Mouse (Mus musculus) myocyte (in vitro differentiated cells): ENCODE results near the gene Ppil2. TPM values are rescaled to one million over a fixed set of nuclear protein-coding genes. Genes with fewer than 3 reads are reported as not detected.
A peak's percentile ranks its signal among the peaks of the same experiment; 100 is the strongest.

ENCODE experiments used
- H3K27me3 ChIP-seq: one replicate; pipeline ENCODE4 v1.6.1; 2011; ENCODE audit not compliant: control insufficient read depth, insufficient read depth, insufficient read length
- H3K36me3 ChIP-seq: one replicate; pipeline ENCODE4 v1.6.1; 2011; ENCODE audit not compliant: control insufficient read depth, insufficient read depth
- H3K4me2 ChIP-seq: one replicate; pipeline ENCODE4 v1.6.1; 2011; ENCODE audit warnings: low read depth, control low read depth
- H3K4me3 ChIP-seq: one replicate; pipeline ENCODE4 v1.5.1; 2011; ENCODE audit warnings: mild to moderate bottlenecking, control low read depth, moderate library complexity
- H3K79me2 ChIP-seq: one replicate; pipeline ENCODE4 v1.6.1; 2011; ENCODE audit not compliant: control insufficient read depth, insufficient read depth
- H3ac ChIP-seq: one replicate; pipeline ENCODE4 v1.6.1; 2011; ENCODE audit not compliant: control insufficient read depth, insufficient read length
- CEBPB ChIP-seq: IDR thresholded peaks from 2 replicates; pipeline ENCODE4 v1.6.1; 2011; ENCODE audit warnings: mild to moderate bottlenecking, moderate library complexity; ENCODE audit not compliant: poor library complexity, insufficient read depth, severe bottlenecking
- E2F4 ChIP-seq: IDR thresholded peaks from one replicate; pipeline ENCODE4 v1.6.1; 2011; ENCODE audit warnings: mild to moderate bottlenecking, control low read depth, moderate library complexity; ENCODE audit not compliant: insufficient read depth
- MAX ChIP-seq: IDR thresholded peaks from one replicate; pipeline ENCODE4 v1.6.1; 2011; ENCODE audit warnings: low read depth, mild to moderate bottlenecking, control low read depth
- MYOD1 ChIP-seq, 3 experiments: IDR thresholded peaks; one replicate each; pipeline ENCODE4 v1.6.1; 2011; ENCODE audit warnings: control low read depth in 2 of 3, low read depth in 2 of 3, mild to moderate bottlenecking in 2 of 3, moderate library complexity in 1 of 3; ENCODE audit not compliant: insufficient read length in 2 of 3, control insufficient read depth in 1 of 3
- MYOG ChIP-seq, 3 experiments: IDR thresholded peaks; one replicate each; pipeline ENCODE4 v1.6.1; 2011; ENCODE audit warnings: control low read depth in 2 of 3, low read depth in 2 of 3, mild to moderate bottlenecking in 2 of 3; ENCODE audit not compliant: insufficient read length in 2 of 3, control insufficient read depth in 1 of 3, insufficient read depth in 1 of 3
- POLR2A ChIP-seq: IDR thresholded peaks from one replicate; pipeline ENCODE4 v1.6.1; 2011; ENCODE audit warnings: low read depth, mild to moderate bottlenecking, control low read depth, moderate library complexity; ENCODE audit not compliant: insufficient read length
- POLR2AphosphoS2 ChIP-seq: IDR thresholded peaks from one replicate; pipeline ENCODE4 v1.6.1; 2011; ENCODE audit warnings: low read depth, control low read depth; ENCODE audit not compliant: insufficient read length
- REST ChIP-seq: IDR thresholded peaks from one replicate; pipeline ENCODE4 v1.6.1; 2011; ENCODE audit warnings: mild to moderate bottlenecking, control low read depth, moderate library complexity; ENCODE audit not compliant: insufficient read depth, insufficient read length
- SRF ChIP-seq: IDR thresholded peaks from one replicate; pipeline ENCODE4 v1.6.1; 2011; ENCODE audit warnings: low read depth; ENCODE audit not compliant: control insufficient read depth, insufficient read length
- TCF12 ChIP-seq: IDR thresholded peaks from one replicate; pipeline ENCODE4 v1.6.1; 2011; ENCODE audit warnings: mild to moderate bottlenecking, control low read depth; ENCODE audit not compliant: poor library complexity, insufficient read depth, severe bottlenecking
- TCF3 ChIP-seq: IDR thresholded peaks from one replicate; pipeline ENCODE4 v1.6.1; 2011; ENCODE audit warnings: low read depth, control low read depth; ENCODE audit not compliant: insufficient read length
- USF1 ChIP-seq: IDR thresholded peaks from one replicate; pipeline ENCODE4 v1.6.1; 2011; ENCODE audit warnings: low read depth, mild to moderate bottlenecking, control low read depth, moderate library complexity
- polyA plus RNA-seq: library from polyadenylated mRNA; unstranded; fragments of >200 nt; fragmentation: generic; extraction: Trizol; gene quantifications from one replicate; pipeline ENCODE4 v1.2.1, GENCODE M21; 2012; ENCODE audit warnings: missing spikeins

Gene Ppil2
- polyA plus RNA-seq, 1 experiment = 48.5 TPM

GRCm38 (mm10) chr16:17124119-17124870 is 13.2 kb upstream of the Ppil2 start:
- peak overlapping the region; percentile 56 for H3K4me3 ChIP-seq
- H3K4me2 ChIP-seq = peak overlapping the region; percentile 83
- no peaks in the 10 kb centered on the region for H3K79me2 ChIP-seq

GRCm38 (mm10) chr16:17121569-17121968 is 10.5 kb upstream of the Ppil2 start:
- Histone ChIP-seq H3K36me3 (no peaks in the 10 kb centered on the region), H3K4me3 (no peak overlapping the region), H3ac (no peak overlapping the region), H3K4me2 (no peak overlapping the region), H3K79me2 (no peaks in the 10 kb centered on the region), H3K27me3 (no peaks in the 10 kb centered on the region)
- no peak for TF ChIP-seq E2F4
- TF ChIP-seq TCF12 = no peak
- no peak for TF ChIP-seq MYOD1 (IDR thresholded peaks at IDR 0.05; ENCODE audit: control insufficient read depth in 1 of 3, insufficient read length in 2 of 3, low read depth in 2 of 3)
- TF ChIP-seq MAX = no peak
- TF ChIP-seq TCF3 = no peak
- TF ChIP-seq REST = no peak
- no peak for TF ChIP-seq CEBPB

More at GRCm38 (mm10) chr16:17124119-17124870, 13.2 kb upstream of the Ppil2 start:
- H3ac ChIP-seq = no peak overlapping the region
- TF ChIP-seq POLR2A = no peak
- no peak for TF ChIP-seq SRF
- no peak for TF ChIP-seq CEBPB
- no peak for TF ChIP-seq MYOG (IDR thresholded peaks at IDR 0.05; ENCODE audit: control insufficient read depth in 1 of 3, insufficient read depth in 1 of 3, insufficient read length in 2 of 3, low read depth in 2 of 3)
- no peak for TF ChIP-seq E2F4
- TF ChIP-seq POLR2AphosphoS2 = no peak
- TF ChIP-seq MAX = no peak
- no peak for TF ChIP-seq TCF12
- no peak for TF ChIP-seq MYOD1 (IDR thresholded peaks at IDR 0.05; ENCODE audit: control insufficient read depth in 1 of 3, insufficient read length in 2 of 3, low read depth in 2 of 3)
- TF ChIP-seq TCF3 = no peak
- TF ChIP-seq REST = no peak
- TF ChIP-seq USF1 = no peak
- no peaks in the 10 kb centered on the region for H3K36me3 ChIP-seq
- H3K27me3 ChIP-seq = no peaks in the 10 kb centered on the region

DNA sequence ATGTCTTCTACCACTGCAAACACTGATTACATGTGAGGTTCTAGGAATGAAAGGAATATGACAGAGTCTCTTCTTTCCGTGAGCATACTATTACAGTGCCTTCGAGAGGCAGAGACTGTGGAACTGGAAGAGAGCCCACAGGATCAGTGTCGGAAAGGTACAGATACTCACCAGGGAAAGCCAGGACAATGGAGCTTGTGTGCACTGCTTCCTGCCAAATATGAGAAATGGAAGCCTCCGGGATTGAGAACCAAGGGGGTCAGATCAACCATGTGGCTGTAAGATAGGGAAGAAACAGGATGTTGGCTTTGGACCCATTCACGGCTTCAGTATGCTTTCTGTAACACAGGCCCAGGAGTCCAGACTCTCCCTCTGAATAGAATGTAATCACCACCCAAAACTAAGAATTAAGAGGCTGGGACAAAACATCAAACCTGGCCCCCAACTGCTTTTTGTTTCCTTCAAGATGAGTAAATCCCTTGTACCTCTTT is 6.3 kb upstream of the Ppil2 start:
- Histone ChIP-seq H3K4me2 (no peak overlapping the region), H3ac (no peak overlapping the region), H3K79me2 (no peaks in the 10 kb centered on the region), H3K4me3 (no peak overlapping the region), H3K36me3 (no peaks in the 10 kb centered on the region), H3K27me3 (no peaks in the 10 kb centered on the region)
- TF ChIP-seq E2F4 (no peak), MAX (no peak), USF1 (no peak), TCF12 (no peak), MYOD1 (IDR thresholded peaks at IDR 0.05; ENCODE audit: control insufficient read depth in 1 of 3, insufficient read length in 2 of 3, low read depth in 2 of 3) (no peak), REST (no peak)

DNA sequence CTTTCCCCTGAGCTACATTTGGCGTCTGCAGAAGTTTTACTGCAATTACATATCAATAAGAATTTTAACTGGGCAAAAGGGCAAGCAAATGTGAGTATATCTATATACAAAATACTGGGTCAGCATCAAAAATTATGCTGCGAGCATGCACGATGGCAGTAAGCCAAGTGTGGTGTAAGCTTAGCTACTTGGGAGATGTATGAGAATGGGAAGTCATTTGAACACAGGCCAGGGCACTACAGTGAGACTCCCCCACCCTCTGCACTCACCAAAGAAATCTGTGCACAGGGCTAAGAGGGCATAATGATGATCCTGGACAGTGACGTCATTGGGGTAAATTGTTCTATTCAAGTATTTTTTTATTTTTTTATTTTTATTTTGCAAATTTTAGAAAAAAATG is 6.5 kb downstream of the Ppil2 start:
- no peak for TF ChIP-seq POLR2AphosphoS2
- no peak for TF ChIP-seq POLR2A
- TF ChIP-seq MYOD1 (IDR thresholded peaks at IDR 0.05; ENCODE audit: control insufficient read depth in 1 of 3, insufficient read length in 2 of 3, low read depth in 2 of 3) = no peak
- no peak for TF ChIP-seq TCF3
- no peak for TF ChIP-seq TCF12
- no peak for TF ChIP-seq MYOG (IDR thresholded peaks at IDR 0.05; ENCODE audit: control insufficient read depth in 1 of 3, insufficient read depth in 1 of 3, insufficient read length in 2 of 3, low read depth in 2 of 3)
- no peak for TF ChIP-seq MAX
- no peak for TF ChIP-seq CEBPB
- no peak for TF ChIP-seq E2F4
- TF ChIP-seq SRF = no peak
- no peaks in the 10 kb centered on the region for H3K27me3 ChIP-seq
- H3K4me3 ChIP-seq = no peak overlapping the region
- peaks cover 9% of the 10 kb centered on the region for H3K79me2 ChIP-seq
- no peak overlapping the region for H3K4me2 ChIP-seq
- no peak overlapping the region for H3ac ChIP-seq
- peaks cover 22% of the 10 kb centered on the region for H3K36me3 ChIP-seq

DNA sequence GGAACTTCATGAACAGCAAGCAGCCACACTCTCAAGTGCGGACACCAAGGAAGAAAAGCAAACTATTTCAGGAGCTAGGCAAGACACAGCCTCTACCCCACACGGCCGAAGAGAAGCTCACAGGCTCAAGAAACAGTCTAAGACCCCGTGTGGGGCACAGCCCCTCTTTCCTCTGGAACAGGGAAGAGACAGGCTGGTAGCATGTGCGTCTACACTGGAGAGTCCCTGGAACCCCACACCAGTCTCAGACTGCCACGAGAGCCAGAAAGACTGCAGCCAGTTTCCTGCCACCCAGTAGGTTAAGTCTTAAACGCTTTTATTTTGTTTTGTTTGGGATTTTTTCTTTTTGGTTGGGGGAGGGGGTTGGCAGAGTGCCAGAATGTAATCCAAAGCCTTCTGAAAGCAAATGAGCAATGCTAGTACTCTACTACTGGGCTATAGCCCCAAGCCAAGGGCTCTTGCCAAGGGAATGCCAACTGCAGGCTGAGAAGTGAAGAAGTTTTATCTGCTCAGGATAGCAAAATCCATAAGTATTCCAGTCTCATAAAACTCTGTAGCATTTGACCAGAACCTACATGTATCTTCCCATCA is 8.3 kb downstream of the Ppil2 start:
- Histone ChIP-seq H3K4me3 (no peak overlapping the region), H3K79me2 (no peaks in the 10 kb centered on the region), H3ac (no peak overlapping the region), H3K36me3 (peaks cover 29% of the 10 kb centered on the region), H3K27me3 (no peaks in the 10 kb centered on the region), H3K4me2 (no peak overlapping the region)
- TF ChIP-seq SRF (no peak), CEBPB (no peak), POLR2AphosphoS2 (no peak), MYOD1 (IDR thresholded peaks at IDR 0.05; ENCODE audit: control insufficient read depth in 1 of 3, insufficient read length in 2 of 3, low read depth in 2 of 3) (no peak), REST (no peak), USF1 (no peak), MAX (no peak), POLR2A (no peak), TCF3 (no peak), MYOG (IDR thresholded peaks at IDR 0.05; ENCODE audit: control insufficient read depth in 1 of 3, insufficient read depth in 1 of 3, insufficient read length in 2 of 3, low read depth in 2 of 3) (no peak), TCF12 (no peak), E2F4 (no peak)
